Mouse (Mus musculus): ENCODE measurements around the gene Gp1ba.

DNA sequence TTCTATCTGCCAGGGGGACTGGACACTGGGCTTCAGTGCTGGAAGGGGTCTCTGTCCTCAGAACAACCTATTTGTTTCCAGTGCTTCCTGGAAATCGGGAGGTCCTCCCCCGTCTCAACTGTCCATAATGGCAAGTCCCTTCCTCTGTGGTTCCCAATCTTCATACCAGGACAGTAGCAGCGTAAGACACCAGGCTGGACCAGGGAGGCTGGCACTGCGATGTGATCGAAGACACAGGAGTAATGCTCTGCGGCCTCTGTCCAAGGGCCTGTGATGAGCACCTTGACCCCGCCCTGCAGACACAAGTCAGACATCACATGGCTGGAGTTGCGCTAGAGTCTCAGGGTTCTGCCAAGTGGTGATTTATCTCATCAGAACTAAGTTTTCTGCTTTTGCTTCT, 40.4 kb downstream of the Gp1ba start:
- TF ChIP-seq EP300 (IDR thresholded peaks at IDR 0.05; ENCODE audit: low read depth) (no peak), CTCF (IDR thresholded peaks at IDR 0.05; ENCODE audit: low read depth) (no peak)

Data from heart, postnatal 0 days (tissue).